Mouse (Mus musculus) spleen, adult 2 months (tissue): ENCODE measurements around the gene Sept11. TPM values are rescaled to one million over a fixed set of nuclear protein-coding genes. Genes with fewer than 3 reads are reported as not detected.

Experiments used
- DNase-seq, 2 experiments: peaks; one replicate each; pipeline versions ENCODE4 v3.0.0 to v3.0.0-alpha.2; 2012 to 2021; ENCODE audit warnings: low spot score in 2 of 2, low read depth in 1 of 2
- H3K27ac ChIP-seq: fragments of 200-500 bp; 2 replicates; pipeline ENCODE4 v1.5.1; 2012; ENCODE audit warnings: low read length, inconsistent platforms; ENCODE audit not compliant: insufficient read depth
- H3K27me3 ChIP-seq: fragments of 200-500 bp; 2 replicates; pipeline ENCODE4 v1.6.1; 2012; ENCODE audit warnings: mild to moderate bottlenecking, moderate library complexity, low read length, inconsistent platforms; ENCODE audit not compliant: control insufficient read depth, insufficient read depth
- H3K36me3 ChIP-seq: fragments of 200-500 bp; 2 replicates; pipeline ENCODE4 v1.6.1; 2012; ENCODE audit warnings: mild to moderate bottlenecking, low read length, inconsistent platforms; ENCODE audit not compliant: control insufficient read depth, insufficient read depth
- H3K4me1 ChIP-seq: fragments of 200-500 bp; 2 replicates; pipeline ENCODE4 v1.6.1; 2011; ENCODE audit warnings: inconsistent platforms; ENCODE audit not compliant: control insufficient read depth, insufficient read depth, insufficient read length
- H3K4me3 ChIP-seq: fragments of 200-500 bp; 2 replicates; pipeline ENCODE4 v1.5.1; 2011; ENCODE audit warnings: mild to moderate bottlenecking, inconsistent platforms; ENCODE audit not compliant: insufficient read depth, insufficient read length; ENCODE audit errors: extremely low read depth
- CTCF ChIP-seq: fragments of 200-500 bp; IDR thresholded peaks from 2 replicates; pipeline ENCODE4 v1.5.1; 2011; ENCODE audit warnings: mild to moderate bottlenecking, inconsistent platforms; ENCODE audit not compliant: insufficient read depth, insufficient read length, insufficient replicate concordance; ENCODE audit errors: extremely low read depth
- POLR2A ChIP-seq: fragments of 200-500 bp; IDR thresholded peaks from 2 replicates; pipeline ENCODE4 v1.6.1; 2011; ENCODE audit warnings: low read depth, low read length, inconsistent platforms
- WGBS: fragments of 180-500 bp; shearing (Covaris S2); methylation state at CpG from one replicate; pipeline ENCODE4 v1.1.7; 2018; 5-methylcytosine and 5-hydroxymethylcytosine counted together
- polyA plus RNA-seq: library from polyadenylated mRNA; depleted of rRNA; stranded (reverse); fragments of >200 nt; gene quantifications from 2 replicates; pipeline ENCODE4 v1.2.3, GENCODE M21; 2012

The Sept11 gene
- polyA plus RNA-seq, 1 experiment: 21.2 TPM

DNA sequence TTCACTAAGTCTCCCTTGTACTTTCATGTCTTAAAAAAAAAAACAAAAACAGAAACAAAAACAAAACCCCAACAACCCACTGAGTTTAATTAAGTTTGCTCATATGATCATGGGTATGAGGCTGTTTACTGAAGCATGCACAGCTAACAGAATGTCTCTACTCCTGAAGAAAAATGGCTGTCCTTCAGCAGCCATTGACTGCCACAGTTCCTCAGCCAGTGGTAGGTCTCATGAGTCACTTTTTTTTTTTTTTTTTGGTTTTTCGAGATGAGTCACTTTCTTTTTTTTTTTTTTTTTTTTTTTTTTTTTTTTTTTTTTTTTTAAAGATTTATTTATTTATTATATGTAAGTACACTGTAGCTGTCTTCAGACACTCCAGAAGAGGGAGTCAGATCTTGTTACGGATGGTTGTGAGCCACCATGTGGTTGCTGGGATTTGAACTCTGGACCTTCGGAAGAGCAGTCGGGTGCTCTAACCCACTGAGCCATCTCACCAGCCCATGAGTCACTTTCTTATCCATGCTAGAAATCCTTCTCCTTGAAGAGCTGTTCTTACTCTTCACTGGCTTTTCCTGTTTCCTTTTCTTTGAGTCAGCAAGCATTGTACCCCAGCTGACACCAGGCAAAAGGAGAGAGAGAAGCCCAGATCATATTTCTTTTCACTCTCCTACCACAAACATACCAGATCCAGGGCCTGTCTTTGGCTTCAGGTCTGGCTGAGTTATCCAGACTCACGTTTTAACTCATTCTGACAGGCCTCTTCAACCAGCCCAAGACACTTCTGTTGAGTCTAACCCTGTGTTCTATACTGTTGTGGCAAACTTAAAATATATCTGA, 12.0 kb downstream of the Sept11 start:
- TF ChIP-seq POLR2A: no peak
- TF ChIP-seq CTCF: no peak
- Histone ChIP-seq H3K27ac (no peak overlapping the region), H3K4me3 (no peak overlapping the region), H3K36me3 (peaks cover 2% of the 10 kb centered on the region), H3K27me3 (no peaks in the 10 kb centered on the region), H3K4me1 (peaks cover 4% of the 10 kb centered on the region; the same call in 1 of the 2 replicates)
- no peak for DNase-seq
- 65% methylated on average over 4 of the region's 5 CpGs for WGBS

- WGBS: 93% methylated on average over 4 of the region's 4 CpGs
- no peak overlapping the region for H3K27ac ChIP-seq
- no peaks in the 10 kb centered on the region for H3K27me3 ChIP-seq
- peaks cover 4% of the 10 kb centered on the region; the same call in 1 of the 2 replicates for H3K4me1 ChIP-seq
- no peaks in the 10 kb centered on the region; the same call in 1 of the 2 replicates for H3K36me3 ChIP-seq
- no peak for DNase-seq
- H3K4me3 ChIP-seq: no peak overlapping the region
- TF ChIP-seq POLR2A (no peak), CTCF (no peak)
Measured at GRCm38 (mm10) chr5:93106048-93106447, 12.8 kb downstream of the Sept11 start.

DNA sequence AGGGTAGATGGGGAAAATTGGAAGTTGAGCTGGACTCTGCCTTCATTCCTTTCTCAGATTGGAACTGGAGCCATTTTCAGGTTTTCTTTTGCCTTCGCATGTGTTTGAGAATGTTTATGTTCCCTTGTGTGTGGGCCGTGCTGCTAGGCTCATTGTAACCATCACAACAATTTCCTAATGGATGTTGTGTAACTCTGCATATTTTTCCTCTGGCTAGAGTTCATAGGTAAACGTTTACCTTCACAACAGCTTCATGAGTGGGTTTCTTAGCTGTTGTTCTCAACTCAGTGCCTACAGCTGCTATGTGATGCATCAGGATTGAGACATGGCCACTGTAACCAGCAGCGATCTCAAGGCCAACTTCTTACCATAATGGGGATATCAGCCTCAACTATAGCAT, 15.5 kb downstream of the Sept11 start:
- Histone ChIP-seq H3K4me1 (peaks cover 4% of the 10 kb centered on the region; the same call in 1 of the 2 replicates), H3K4me3 (no peak overlapping the region), H3K36me3 (no peaks in the 10 kb centered on the region), H3K27me3 (no peaks in the 10 kb centered on the region), H3K27ac (no peak overlapping the region)
- WGBS: 90% methylated on average over 4 of the region's 4 CpGs
- TF ChIP-seq POLR2A (no peak), CTCF (no peak)
- no peak for DNase-seq

GRCm38 (mm10) chr5:93109555-93109954, 16.3 kb downstream of the Sept11 start:
- H3K4me1 ChIP-seq: peaks cover 4% of the 10 kb centered on the region; the same call in 1 of the 2 replicates

GRCm38 (mm10) chr5:93112290-93112689, 19.1 kb downstream of the Sept11 start:
- no peak for DNase-seq
- Histone ChIP-seq H3K27me3 (no peaks in the 10 kb centered on the region), H3K4me1 (peaks cover 4% of the 10 kb centered on the region; the same call in 1 of the 2 replicates), H3K27ac (no peak overlapping the region), H3K36me3 (no peaks in the 10 kb centered on the region), H3K4me3 (no peak overlapping the region)
- TF ChIP-seq CTCF (no peak), POLR2A (no peak)
- WGBS: 86% methylated on average over 3 of the region's 3 CpGs

More at GRCm38 (mm10) chr5:93109555-93109954, 16.3 kb downstream of the Sept11 start:
- TF ChIP-seq POLR2A: no peak
- TF ChIP-seq CTCF: no peak
- DNase-seq: no peak
- Histone ChIP-seq H3K27ac (no peak overlapping the region), H3K36me3 (no peaks in the 10 kb centered on the region), H3K27me3 (no peaks in the 10 kb centered on the region), H3K4me3 (no peak overlapping the region)
- WGBS: 24% methylated on average over 2 of the region's 2 CpGs

DNA sequence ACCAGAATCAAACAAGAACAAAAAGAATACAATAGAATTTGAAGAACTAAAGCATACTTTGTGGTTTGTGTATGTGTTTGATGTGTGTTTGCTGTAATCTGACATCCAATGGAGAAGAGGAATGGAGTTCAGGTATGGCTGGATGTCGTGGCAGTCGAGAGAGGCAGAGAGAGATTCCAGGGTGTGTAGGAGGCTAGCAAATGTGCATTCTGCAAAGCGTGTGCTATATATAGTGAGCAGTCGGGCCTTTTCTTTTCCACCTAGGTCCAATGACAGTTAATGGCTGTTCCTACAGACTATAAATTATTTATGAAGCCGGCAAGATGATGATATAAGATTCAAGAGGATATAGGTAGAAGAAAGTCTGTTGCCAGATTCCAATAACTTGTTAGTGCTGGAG, 20.3 kb downstream of the Sept11 start:
- WGBS: 79% methylated on average over 5 of the region's 5 CpGs
- Histone ChIP-seq H3K4me1 (peaks cover 7% of the 10 kb centered on the region; the same call in 1 of the 2 replicates), H3K36me3 (no peaks in the 10 kb centered on the region), H3K4me3 (no peak overlapping the region), H3K27ac (no peak overlapping the region), H3K27me3 (no peaks in the 10 kb centered on the region)
- DNase-seq: no peak
- TF ChIP-seq CTCF (no peak), POLR2A (no peak)

DNA sequence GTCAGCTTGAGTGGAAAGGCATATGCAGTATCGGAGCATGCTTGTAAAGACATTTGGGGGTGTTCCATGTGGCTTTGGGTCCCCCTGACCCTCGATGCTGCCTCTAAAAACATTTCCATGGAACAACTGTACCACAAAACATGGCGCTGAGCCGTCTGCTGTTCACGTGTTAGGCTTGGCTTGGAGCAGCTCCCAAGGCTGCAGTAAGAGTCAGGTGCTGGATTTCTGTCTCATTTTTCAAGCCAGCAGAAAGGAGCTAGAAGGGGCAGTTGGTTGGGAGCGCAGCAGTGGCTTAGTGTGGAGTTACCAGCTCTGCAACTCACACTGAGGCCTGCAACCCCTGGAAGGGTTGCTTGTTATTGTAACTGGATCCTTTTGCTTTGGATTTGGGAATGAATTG, 21.3 kb downstream of the Sept11 start:
- no peak for DNase-seq
- Histone ChIP-seq H3K36me3 (no peaks in the 10 kb centered on the region), H3K4me1 (peaks cover 6% of the 10 kb centered on the region; the same call in 1 of the 2 replicates), H3K27ac (no peak overlapping the region), H3K4me3 (no peak overlapping the region), H3K27me3 (no peaks in the 10 kb centered on the region)
- 93% methylated on average over 6 of the region's 6 CpGs for WGBS
- TF ChIP-seq CTCF (no peak), POLR2A (no peak)
